Mouse (Mus musculus): Measurements from ENCODE around the gene Zic4. TPM values are rescaled to one million over a fixed set of nuclear protein-coding genes. Genes with fewer than 3 reads are reported as not detected.

Gene Zic4
- polyA plus RNA-seq (2015; fragmentation: Nextera tagmentation; extraction: Ambion mirVana) = not detected in 2 replicates

DNA sequence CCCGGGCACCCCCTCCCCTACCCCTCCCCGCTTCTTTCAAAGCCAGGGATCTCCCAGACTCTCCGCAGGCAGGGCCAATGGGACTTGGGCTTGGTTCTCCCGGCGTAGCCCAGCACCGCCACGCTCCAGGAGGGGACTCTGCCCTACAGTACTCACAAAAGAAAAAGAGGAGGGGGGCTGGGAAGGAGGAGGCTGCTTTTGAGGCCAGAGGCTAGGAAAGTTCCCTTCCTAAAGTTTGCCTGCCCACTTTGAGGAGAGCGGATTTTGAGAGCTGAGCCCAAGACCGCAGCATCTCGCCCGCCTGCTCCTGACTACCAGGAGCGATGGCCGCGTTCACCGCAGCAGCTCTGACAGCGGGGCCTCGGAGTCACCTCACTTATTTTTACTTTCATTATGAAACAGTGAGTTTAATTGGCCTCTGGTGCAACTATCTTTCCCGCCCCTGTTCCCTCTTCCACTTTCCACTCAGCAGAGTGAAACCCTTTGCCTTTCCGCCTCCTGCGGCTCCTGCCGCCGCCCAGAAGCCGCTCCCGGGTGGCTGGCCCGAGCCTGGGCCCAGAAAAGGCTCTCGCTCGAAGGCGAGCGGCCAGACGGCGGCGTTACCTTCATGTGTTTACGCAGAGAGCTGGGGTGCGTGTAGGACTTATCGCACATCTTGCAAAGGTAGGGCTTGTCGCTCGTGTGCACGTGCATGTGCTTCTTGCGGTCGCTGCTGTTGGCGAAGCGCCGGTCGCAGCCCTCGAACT, at the start of gene Zic4:
Gene Zic4, plus strand, starts transcription at position 558 of the 746 bp plus-strand sequence.
- no peak within 1 kb of the TSS for H3K27ac ChIP-seq (ENCODE audit: low read length)
- no peaks in the 10 kb centered on the region for H3K36me3 ChIP-seq (ENCODE audit: control insufficient read depth, insufficient read depth)
- WGBS (ENCODE audit: insufficient replicate concordance) = under 1% methylated on average over 45 of the region's 45 CpGs
- peak within 1 kb of the TSS; percentile 41 for H3K4me3 ChIP-seq (ENCODE audit: low read depth, low read length)
- no peaks in the 10 kb centered on the region for H3K4me1 ChIP-seq (ENCODE audit: control insufficient read depth, low read depth, low read length)
- H3K9ac ChIP-seq (ENCODE audit: low read depth, low read length) = no peak within 1 kb of the TSS
- H3K9me3 ChIP-seq (replicated peaks; ENCODE audit: control insufficient read depth, low read length) = no peaks in the 10 kb centered on the region
- peaks cover 84% of the 10 kb centered on the region for H3K27me3 ChIP-seq (ENCODE audit: control insufficient read depth, insufficient read depth, low read depth, low read length)
- peak within 1 kb of the TSS; percentile 22 for H3K4me2 ChIP-seq (ENCODE audit: low read depth, low read length)
- ATAC-seq (ENCODE audit: low read depth) = no peak

DNA sequence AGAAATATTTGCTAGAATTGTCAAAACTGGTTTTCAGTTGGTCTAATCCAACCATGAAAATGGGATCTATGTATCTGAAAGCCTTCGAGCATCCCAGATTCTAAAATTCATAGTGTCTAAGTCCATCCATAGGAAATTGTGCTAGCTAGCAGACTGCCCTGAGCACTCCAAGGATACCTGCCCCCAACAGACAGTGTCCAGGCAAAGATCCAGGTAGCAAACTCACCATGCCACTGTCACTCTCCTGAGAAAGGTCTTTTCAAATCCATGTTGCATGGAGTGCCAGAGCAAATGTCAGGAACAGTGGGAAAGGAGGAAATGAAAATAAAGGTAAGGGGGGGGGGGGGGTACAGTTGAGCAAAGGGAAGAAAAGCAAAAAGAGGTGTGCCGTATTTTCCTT, 14.6 kb upstream of the Zic4 start:
- 43% methylated on average over 2 of the region's 2 CpGs for WGBS (ENCODE audit: insufficient replicate concordance)

DNA sequence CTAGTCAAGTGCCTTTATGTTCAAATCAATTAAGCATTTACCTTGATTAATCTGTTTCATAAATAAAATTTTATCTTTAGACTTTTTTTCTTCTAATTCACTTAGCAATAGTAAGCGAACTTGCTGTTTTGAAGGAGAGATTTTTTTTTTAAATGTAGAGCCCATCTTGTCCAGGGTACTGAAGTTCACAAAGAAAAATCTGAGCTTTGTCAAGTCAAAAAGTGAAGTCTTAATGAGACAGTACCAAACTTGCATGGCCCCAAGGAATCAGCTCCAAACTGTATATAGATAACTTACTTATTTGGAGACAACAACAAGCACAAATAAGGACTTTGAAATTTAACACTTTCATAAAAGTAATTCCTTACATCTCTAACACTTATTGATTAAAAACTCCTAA, 13.5 kb upstream of the Zic4 start:
- Histone ChIP-seq H3K4me1 (ENCODE audit: control insufficient read depth, low read depth, low read length) (no peaks in the 10 kb centered on the region), H3K9me3 (replicated peaks; ENCODE audit: control insufficient read depth, low read length) (no peaks in the 10 kb centered on the region), H3K36me3 (ENCODE audit: control insufficient read depth, insufficient read depth) (no peaks in the 10 kb centered on the region), H3K9ac (ENCODE audit: low read depth, low read length) (no peak overlapping the region), H3K4me3 (ENCODE audit: low read depth, low read length) (no peak overlapping the region), H3K27ac (ENCODE audit: low read length) (no peak overlapping the region), H3K4me2 (ENCODE audit: low read depth, low read length) (no peak overlapping the region), H3K27me3 (ENCODE audit: control insufficient read depth, insufficient read depth, low read depth, low read length) (peaks cover 35% of the 10 kb centered on the region)
- ATAC-seq (ENCODE audit: low read depth) = no peak
- WGBS (ENCODE audit: insufficient replicate concordance) = 19% methylated on average over 1 of the region's 1 CpGs

More for the DNA sequence above, 14.6 kb upstream of the Zic4 start:
- H3K4me1 ChIP-seq (ENCODE audit: control insufficient read depth, low read depth, low read length) = no peaks in the 10 kb centered on the region
- H3K9ac ChIP-seq (ENCODE audit: low read depth, low read length) = no peak overlapping the region
- H3K27me3 ChIP-seq (ENCODE audit: control insufficient read depth, insufficient read depth, low read depth, low read length) = peaks cover 25% of the 10 kb centered on the region
- no peak for ATAC-seq (ENCODE audit: low read depth)
- no peak overlapping the region for H3K27ac ChIP-seq (ENCODE audit: low read length)
- no peaks in the 10 kb centered on the region for H3K9me3 ChIP-seq (replicated peaks; ENCODE audit: control insufficient read depth, low read length)
- no peak overlapping the region for H3K4me3 ChIP-seq (ENCODE audit: low read depth, low read length)
- no peak overlapping the region for H3K4me2 ChIP-seq (ENCODE audit: low read depth, low read length)
- H3K36me3 ChIP-seq (ENCODE audit: control insufficient read depth, insufficient read depth) = no peaks in the 10 kb centered on the region

DNA sequence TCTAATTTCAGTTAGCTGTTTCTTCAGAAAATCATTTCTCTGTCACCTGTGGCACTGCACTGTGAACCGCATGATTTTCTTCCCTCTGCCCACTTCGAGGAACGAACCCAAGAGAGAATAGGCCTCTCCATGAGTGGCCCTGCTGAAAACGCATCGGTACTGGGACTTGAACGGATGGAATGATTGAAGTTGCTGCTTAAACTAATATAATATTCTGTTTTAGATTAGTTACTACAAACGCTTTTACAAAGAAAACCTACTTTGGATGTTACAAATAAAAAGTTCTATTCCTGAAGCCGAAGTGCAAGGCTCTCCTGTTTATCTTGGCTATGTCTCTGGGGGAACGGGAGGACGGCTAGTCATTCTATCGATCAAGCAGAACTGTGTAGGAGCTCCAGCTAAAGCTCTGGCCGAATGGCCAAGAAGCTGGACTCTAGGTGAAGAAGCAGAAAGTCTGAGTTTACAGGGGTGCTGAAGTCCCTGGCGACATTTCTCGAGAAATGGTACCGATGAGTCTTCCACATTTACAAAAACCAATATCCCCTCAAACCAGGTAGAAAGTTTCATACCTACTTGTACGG, 11.9 kb upstream of the Zic4 start:
- Histone ChIP-seq H3K36me3 (ENCODE audit: control insufficient read depth, insufficient read depth) (no peaks in the 10 kb centered on the region), H3K9ac (ENCODE audit: low read depth, low read length) (no peak overlapping the region), H3K9me3 (replicated peaks; ENCODE audit: control insufficient read depth, low read length) (no peaks in the 10 kb centered on the region), H3K4me3 (ENCODE audit: low read depth, low read length) (no peak overlapping the region), H3K27me3 (ENCODE audit: control insufficient read depth, insufficient read depth, low read depth, low read length) (peaks cover 50% of the 10 kb centered on the region), H3K4me1 (ENCODE audit: control insufficient read depth, low read depth, low read length) (no peaks in the 10 kb centered on the region), H3K4me2 (ENCODE audit: low read depth, low read length) (no peak overlapping the region), H3K27ac (ENCODE audit: low read length) (no peak overlapping the region)
- WGBS (ENCODE audit: insufficient replicate concordance) = 1% methylated on average over 16 of the region's 16 CpGs
- no peak for ATAC-seq (ENCODE audit: low read depth)

DNA sequence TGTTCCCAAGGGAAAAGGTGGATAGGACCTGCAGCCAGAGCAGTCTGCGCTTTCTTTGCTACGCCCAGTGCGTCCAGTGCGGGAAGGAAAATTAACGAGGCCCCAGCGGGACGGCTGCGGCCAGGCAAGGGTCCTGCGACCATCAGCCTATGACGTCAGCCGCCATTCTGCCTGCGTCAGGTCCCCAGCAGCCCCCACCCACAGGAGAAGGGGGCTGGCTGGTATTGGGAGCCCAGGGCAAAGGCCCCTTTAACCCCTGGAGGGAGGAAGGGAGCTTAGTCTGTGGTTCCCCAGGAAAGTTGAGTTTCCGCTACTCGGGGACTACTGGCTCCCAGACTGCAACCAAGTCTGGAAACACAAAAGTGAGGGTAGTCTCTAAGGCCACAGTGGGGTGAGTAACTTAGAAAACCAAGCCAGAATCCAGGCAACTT, 11.3 kb upstream of the Zic4 start:
- Histone ChIP-seq H3K4me2 (ENCODE audit: low read depth, low read length) (no peak overlapping the region), H3K4me3 (ENCODE audit: low read depth, low read length) (no peak overlapping the region), H3K9ac (ENCODE audit: low read depth, low read length) (no peak overlapping the region), H3K36me3 (ENCODE audit: control insufficient read depth, insufficient read depth) (no peaks in the 10 kb centered on the region), H3K27me3 (ENCODE audit: control insufficient read depth, insufficient read depth, low read depth, low read length) (peaks cover 56% of the 10 kb centered on the region), H3K9me3 (replicated peaks; ENCODE audit: control insufficient read depth, low read length) (no peaks in the 10 kb centered on the region), H3K4me1 (ENCODE audit: control insufficient read depth, low read depth, low read length) (no peaks in the 10 kb centered on the region), H3K27ac (ENCODE audit: low read length) (no peak overlapping the region)
- ATAC-seq (ENCODE audit: low read depth) = no peak
- 3% methylated on average over 14 of the region's 14 CpGs for WGBS (ENCODE audit: insufficient replicate concordance)

DNA sequence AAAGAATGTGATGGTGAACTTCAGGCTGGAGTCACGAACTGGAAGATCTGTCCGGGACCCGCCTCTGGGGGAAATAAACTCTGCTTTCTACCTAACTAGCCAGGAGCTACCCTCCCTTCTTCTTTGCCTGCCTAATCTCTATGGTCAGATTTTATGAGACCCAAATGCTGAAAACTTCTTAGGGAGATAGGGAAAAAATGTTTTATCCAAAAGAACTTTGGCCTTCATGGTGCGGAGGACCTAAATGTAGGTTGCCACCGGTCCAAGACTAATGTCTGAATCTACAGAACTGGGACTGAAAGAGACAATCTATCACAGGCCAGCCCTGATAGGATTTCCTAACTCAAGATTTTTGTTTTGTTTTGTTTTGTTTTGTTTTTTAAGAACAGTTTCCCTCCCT, 10.9 kb upstream of the Zic4 start:
- no peak overlapping the region for H3K27ac ChIP-seq (ENCODE audit: low read length)

DNA sequence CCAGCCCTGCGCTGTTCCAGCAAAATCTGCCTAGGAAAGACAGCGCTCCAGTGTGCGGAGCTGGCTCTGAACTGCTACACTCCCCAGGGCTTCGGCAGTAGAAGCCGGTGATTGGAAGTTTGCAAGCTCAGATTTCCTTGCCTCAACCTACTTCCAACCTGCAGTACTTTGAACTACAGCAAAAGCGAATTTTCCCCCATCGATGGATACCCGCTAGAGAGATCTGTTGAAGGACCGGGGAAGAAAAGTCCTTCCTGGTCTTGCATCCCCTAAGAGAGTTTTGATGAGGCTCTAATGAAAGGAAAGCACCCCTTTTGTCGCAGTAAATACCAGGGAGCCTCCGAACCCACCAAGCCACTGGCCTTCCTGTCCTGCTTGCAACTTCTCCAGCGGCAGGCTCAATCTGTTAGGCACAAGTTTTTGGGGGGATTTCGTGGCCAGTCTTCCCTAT, 10.2 kb upstream of the Zic4 start:
- Histone ChIP-seq H3K27me3 (ENCODE audit: control insufficient read depth, insufficient read depth, low read depth, low read length) (peaks cover 64% of the 10 kb centered on the region), H3K9me3 (replicated peaks; ENCODE audit: control insufficient read depth, low read length) (no peaks in the 10 kb centered on the region), H3K4me2 (ENCODE audit: low read depth, low read length) (no peak overlapping the region), H3K9ac (ENCODE audit: low read depth, low read length) (no peak overlapping the region), H3K4me1 (ENCODE audit: control insufficient read depth, low read depth, low read length) (no peaks in the 10 kb centered on the region), H3K36me3 (ENCODE audit: control insufficient read depth, insufficient read depth) (no peaks in the 10 kb centered on the region), H3K4me3 (ENCODE audit: low read depth, low read length) (no peak overlapping the region), H3K27ac (ENCODE audit: low read length) (no peak overlapping the region)
- no peak for ATAC-seq (ENCODE audit: low read depth)
- 2% methylated on average over 13 of the region's 13 CpGs for WGBS (ENCODE audit: insufficient replicate concordance)

More for the DNA sequence above, 10.9 kb upstream of the Zic4 start:
- Histone ChIP-seq H3K36me3 (ENCODE audit: control insufficient read depth, insufficient read depth) (no peaks in the 10 kb centered on the region), H3K9ac (ENCODE audit: low read depth, low read length) (no peak overlapping the region), H3K4me2 (ENCODE audit: low read depth, low read length) (no peak overlapping the region), H3K27me3 (ENCODE audit: control insufficient read depth, insufficient read depth, low read depth, low read length) (peaks cover 61% of the 10 kb centered on the region), H3K4me1 (ENCODE audit: control insufficient read depth, low read depth, low read length) (no peaks in the 10 kb centered on the region), H3K9me3 (replicated peaks; ENCODE audit: control insufficient read depth, low read length) (no peaks in the 10 kb centered on the region), H3K4me3 (ENCODE audit: low read depth, low read length) (no peak overlapping the region)
- 4% methylated on average over 5 of the region's 5 CpGs for WGBS (ENCODE audit: insufficient replicate concordance)
- no peak for ATAC-seq (ENCODE audit: low read depth)

DNA sequence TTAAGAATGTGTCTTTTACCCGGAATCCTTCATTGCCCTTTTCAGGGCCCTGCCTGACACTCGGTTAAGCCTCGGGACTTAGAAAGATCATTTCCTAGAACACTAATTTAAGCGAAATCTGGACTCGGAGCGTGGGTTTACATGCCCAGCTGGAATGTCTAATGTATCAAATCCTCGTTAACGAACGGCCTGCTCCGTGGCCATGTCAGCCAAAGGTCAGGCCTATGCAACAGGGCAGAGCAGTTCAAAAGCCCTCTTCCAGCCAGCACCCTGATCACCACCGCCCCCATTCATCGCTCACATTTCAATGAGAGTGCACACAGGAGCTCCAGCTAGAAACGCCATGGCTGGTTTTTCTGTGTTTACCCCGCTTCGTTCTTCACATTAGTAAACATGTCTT, 9.4 kb upstream of the Zic4 start:
- no peak overlapping the region for H3K9ac ChIP-seq (ENCODE audit: low read depth, low read length)
- peaks cover 69% of the 10 kb centered on the region for H3K27me3 ChIP-seq (ENCODE audit: control insufficient read depth, insufficient read depth, low read depth, low read length)
- H3K27ac ChIP-seq (ENCODE audit: low read length) = no peak overlapping the region
- no peak for ATAC-seq (ENCODE audit: low read depth)
- H3K4me2 ChIP-seq (ENCODE audit: low read depth, low read length) = no peak overlapping the region
- H3K36me3 ChIP-seq (ENCODE audit: control insufficient read depth, insufficient read depth) = no peaks in the 10 kb centered on the region
- WGBS (ENCODE audit: insufficient replicate concordance) = 2% methylated on average over 15 of the region's 15 CpGs
- H3K9me3 ChIP-seq (replicated peaks; ENCODE audit: control insufficient read depth, low read length) = no peaks in the 10 kb centered on the region
- no peaks in the 10 kb centered on the region for H3K4me1 ChIP-seq (ENCODE audit: control insufficient read depth, low read depth, low read length)
- no peak overlapping the region for H3K4me3 ChIP-seq (ENCODE audit: low read depth, low read length)
